Mouse (Mus musculus) intestine, embryonic 16.5 days (tissue): ENCODE measurements around the gene Cmtm5. TPM values are rescaled to one million over a fixed set of nuclear protein-coding genes. Genes with fewer than 3 reads are reported as not detected.

Experiments used
- ATAC-seq: fragments of 200-750 bp; cut with Nextera tagmentation; 2 replicates; pipeline ENCODE4 v1.8.0; 2017; ENCODE audit warnings: moderate TSS enrichment, moderate library complexity
- H3K27ac ChIP-seq: fragments of 300-500 bp; sonication (generic); 2 replicates; pipeline ENCODE4 v1.5.1; 2014; ENCODE audit warnings: mild to moderate bottlenecking, low read length
- H3K27me3 ChIP-seq: fragments of 300-500 bp; sonication (generic); replicated peaks from 2 replicates; pipeline ENCODE4 v1.6.1; 2014; ENCODE audit warnings: low read length, control low read depth, mixed read lengths; ENCODE audit not compliant: control insufficient read depth, insufficient read depth
- H3K36me3 ChIP-seq: fragments of 300-500 bp; sonication (generic); 2 replicates; pipeline ENCODE4 v1.6.1; 2014; ENCODE audit warnings: low read length, control low read depth; ENCODE audit not compliant: control insufficient read depth, insufficient read depth
- H3K4me1 ChIP-seq: fragments of 300-500 bp; sonication (generic); 2 replicates; pipeline ENCODE4 v1.6.1; 2014; ENCODE audit warnings: low read length, control low read depth, mixed read lengths; ENCODE audit not compliant: control insufficient read depth, insufficient read depth
- H3K4me2 ChIP-seq: fragments of 300-500 bp; sonication (generic); 2 replicates; pipeline ENCODE4 v1.6.1; 2014; ENCODE audit warnings: low read depth, low read length, control low read depth
- H3K4me3 ChIP-seq: fragments of 300-500 bp; sonication (generic); 2 replicates; pipeline ENCODE4 v1.5.1; 2014; ENCODE audit warnings: mild to moderate bottlenecking, low read length
- H3K9ac ChIP-seq: fragments of 300-500 bp; sonication (generic); 2 replicates; pipeline ENCODE4 v1.6.1; 2014; ENCODE audit warnings: low read depth, low read length
- H3K9me3 ChIP-seq: fragments of 300-500 bp; sonication (generic); 2 replicates; pipeline ENCODE4 v1.6.1; 2016; ENCODE audit warnings: low read length, control low read depth; ENCODE audit not compliant: control insufficient read depth
- WGBS: fragments of 180-500 bp; shearing (Covaris S2); extraction: QIAGEN DNeasy Blood & Tissue Kit; methylation state at CpG from one replicate; pipeline ENCODE4 v1.1.7; 2014; 5-methylcytosine and 5-hydroxymethylcytosine counted together
- polyA plus RNA-seq: library from polyadenylated mRNA; unstranded; fragments of >200 nt; fragmentation: Nextera tagmentation; extraction: Ambion mirVana; gene quantifications from 2 replicates; pipeline ENCODE4 v1.2.1, GENCODE M21; 2015

Cmtm5 gene
- polyA plus RNA-seq, 1 experiment from 2014 or later: 2.8 TPM

DNA sequence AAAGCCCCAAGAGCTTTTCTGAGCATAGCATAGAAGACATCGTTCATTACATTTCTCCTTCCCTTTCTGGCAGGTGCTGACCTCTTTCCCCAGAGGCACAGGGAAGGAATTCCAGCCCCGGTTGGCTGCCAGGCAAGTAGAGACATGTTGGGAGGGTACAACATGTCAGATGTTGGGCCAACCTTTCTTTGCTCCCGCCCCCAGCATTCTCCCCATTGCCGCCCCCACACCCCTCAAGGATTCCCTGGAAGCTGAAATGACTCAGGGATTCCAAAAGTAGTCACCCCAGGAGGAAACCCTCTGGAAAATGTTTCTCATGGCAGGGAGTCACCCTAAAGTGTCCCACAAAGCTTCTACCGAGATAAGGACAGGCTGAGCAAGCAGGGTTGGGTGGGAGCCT is 6.3 kb upstream of the Cmtm5 start:
- no peaks in the 10 kb centered on the region; the same call in 1 of the 2 replicates for H3K27me3 ChIP-seq
- H3K9me3 ChIP-seq: no peaks in the 10 kb centered on the region
- no peak overlapping the region for H3K4me2 ChIP-seq
- WGBS: 65% methylated on average over 5 of the region's 5 CpGs
- no peaks in the 10 kb centered on the region for H3K36me3 ChIP-seq
- no peak for ATAC-seq
- H3K9ac ChIP-seq: no peak overlapping the region
- H3K27ac ChIP-seq: no peak overlapping the region
- H3K4me3 ChIP-seq: no peak overlapping the region
- peaks cover 31% of the 10 kb centered on the region for H3K4me1 ChIP-seq

DNA sequence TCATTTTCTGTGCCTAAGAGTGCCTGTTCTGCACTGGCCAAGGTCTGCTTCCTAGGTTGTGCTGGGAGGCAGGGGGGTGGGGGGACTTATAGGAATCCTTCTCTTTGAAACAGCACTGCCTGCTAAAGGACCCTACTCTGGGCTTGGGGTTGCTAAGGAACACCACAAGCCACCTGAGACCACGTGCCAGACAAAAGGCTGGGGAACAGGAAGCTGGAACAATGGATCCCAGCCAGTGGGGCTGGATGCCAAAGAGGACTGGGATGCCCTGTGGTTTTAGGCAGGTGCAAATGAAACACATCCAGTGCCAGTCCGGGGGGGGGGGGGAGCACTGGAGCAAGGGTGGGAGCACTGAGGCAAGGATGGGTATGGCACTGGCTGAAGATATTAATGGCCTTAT is 5.6 kb upstream of the Cmtm5 start:
- no peak for ATAC-seq
- H3K9me3 ChIP-seq: no peaks in the 10 kb centered on the region
- no peak overlapping the region for H3K27ac ChIP-seq
- no peak overlapping the region for H3K4me2 ChIP-seq
- peaks cover 31% of the 10 kb centered on the region for H3K4me1 ChIP-seq
- no peaks in the 10 kb centered on the region for H3K36me3 ChIP-seq
- no peak overlapping the region for H3K4me3 ChIP-seq
- 8% methylated on average over 2 of the region's 2 CpGs for WGBS
- H3K27me3 ChIP-seq: no peaks in the 10 kb centered on the region; the same call in 1 of the 2 replicates
- H3K9ac ChIP-seq: no peak overlapping the region

GRCm38 (mm10) chr14:54932645-54933150 is 3.4 kb upstream of the Cmtm5 start, which contains the start of gene Il25:
Gene Il25 (plus strand): TSS chr14:54932695.
- peak within 1 kb of the TSS; percentile 29; the same call in 1 of the 2 replicates for H3K9ac ChIP-seq
- WGBS: 36% methylated on average over 6 of the region's 6 CpGs
- peaks cover 14% of the 10 kb centered on the region for H3K4me1 ChIP-seq
- H3K27ac ChIP-seq: no peak within 1 kb of the TSS
- no peak within 1 kb of the TSS for H3K4me3 ChIP-seq
- H3K4me2 ChIP-seq: no peak within 1 kb of the TSS
- H3K36me3 ChIP-seq: no peaks in the 10 kb centered on the region
- ATAC-seq: no peak
- H3K9me3 ChIP-seq: no peaks in the 10 kb centered on the region
- H3K27me3 ChIP-seq: no peaks in the 10 kb centered on the region

- Histone ChIP-seq H3K9ac (no peak overlapping the region), H3K9me3 (no peaks in the 10 kb centered on the region), H3K4me3 (no peak overlapping the region), H3K36me3 (no peaks in the 10 kb centered on the region), H3K4me1 (peaks cover 10% of the 10 kb centered on the region; the same call in 1 of the 2 replicates), H3K27me3 (no peaks in the 10 kb centered on the region), H3K4me2 (no peak overlapping the region), H3K27ac (no peak overlapping the region)
- no peak for ATAC-seq
- 49% methylated on average over 6 of the region's 6 CpGs for WGBS
Observed at GRCm38 (mm10) chr14:54936831-54937160, 735 bp downstream of the Cmtm5 start.

DNA sequence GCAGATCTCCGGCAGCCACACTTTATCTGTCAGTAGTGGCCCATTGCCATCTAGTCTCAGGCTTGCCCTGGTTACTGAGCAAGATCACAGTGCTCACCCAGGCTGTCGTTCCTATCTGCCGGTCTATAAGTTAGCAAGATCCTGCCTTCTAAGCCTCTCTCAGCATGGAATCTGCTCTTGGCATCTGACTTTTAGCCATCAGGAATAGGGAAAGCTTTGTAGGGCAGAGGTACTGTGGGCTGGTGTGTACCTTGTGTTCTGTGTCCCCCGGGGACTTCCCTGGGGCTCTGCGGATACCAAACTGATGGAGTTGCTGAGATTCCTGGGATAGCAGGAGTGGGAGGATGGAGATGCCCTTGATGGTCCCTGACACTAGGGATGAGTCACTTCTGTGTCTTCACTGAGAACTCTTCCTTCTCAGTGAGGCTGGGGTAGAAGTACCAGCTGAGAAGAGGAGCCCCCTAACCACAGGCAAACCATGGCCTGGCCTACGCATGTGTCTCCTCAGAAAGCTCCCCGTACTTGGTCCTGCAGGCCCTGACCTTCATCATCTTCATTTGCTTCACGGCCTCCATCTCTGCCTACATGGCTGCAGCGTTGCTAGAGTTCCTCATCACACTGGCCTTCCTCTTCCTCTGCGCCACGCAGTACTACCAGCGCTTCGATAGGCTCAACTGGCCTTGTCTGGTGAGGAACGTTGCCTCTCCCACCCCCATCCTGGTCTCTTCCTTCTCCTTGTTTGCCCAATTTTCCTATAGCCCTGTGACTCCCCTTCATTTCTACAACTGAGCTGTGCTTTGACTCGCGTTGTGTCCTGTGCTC is 1.5 kb downstream of the Cmtm5 start:
- Histone ChIP-seq H3K36me3 (no peaks in the 10 kb centered on the region), H3K9me3 (no peaks in the 10 kb centered on the region), H3K4me1 (peaks cover 9% of the 10 kb centered on the region; the same call in 1 of the 2 replicates), H3K4me2 (no peak overlapping the region), H3K4me3 (no peak overlapping the region), H3K27ac (no peak overlapping the region), H3K27me3 (no peaks in the 10 kb centered on the region), H3K9ac (no peak overlapping the region)
- ATAC-seq: no peak
- 83% methylated on average over 16 of the region's 16 CpGs for WGBS

DNA sequence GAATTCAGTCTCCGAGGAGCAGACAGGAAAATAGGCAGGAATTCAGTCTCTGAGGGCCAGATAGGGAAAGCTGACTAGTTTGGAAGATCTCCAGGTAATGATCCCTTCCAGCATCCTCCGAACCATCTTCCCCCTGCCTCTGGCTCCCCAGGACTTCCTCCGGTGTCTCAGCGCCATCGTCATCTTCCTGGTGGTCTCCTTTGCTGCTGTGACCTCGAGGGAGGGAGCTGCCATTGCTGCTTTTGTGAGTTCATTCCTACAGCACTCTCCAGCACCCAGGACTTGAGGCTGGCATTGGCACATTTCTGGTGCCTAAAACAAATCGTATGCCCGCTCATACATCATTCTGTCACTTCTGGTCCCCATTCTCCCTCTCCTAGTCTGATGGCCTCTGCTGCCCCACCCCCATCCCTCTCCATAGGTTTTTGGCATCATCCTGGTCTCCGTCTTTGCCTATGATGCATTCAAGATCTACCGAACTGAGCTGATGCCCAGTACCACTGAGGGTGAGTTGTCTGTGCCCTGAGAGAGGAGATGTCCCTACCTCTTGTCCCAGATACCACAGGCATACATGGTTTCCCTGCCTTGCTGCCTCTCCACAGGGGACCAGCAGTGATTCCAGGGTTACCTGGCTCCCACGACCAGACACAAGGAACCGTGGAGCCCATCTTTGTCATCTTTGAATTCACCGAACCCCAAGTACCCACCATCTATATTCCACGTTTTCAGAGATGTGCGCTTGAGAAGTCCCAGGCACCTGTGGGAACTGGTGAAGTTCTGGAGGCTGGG is 2.6 kb downstream of the Cmtm5 start:
- 0 out of 2 replicates have a peak, but pooled peaks cover 4% of the 10 kb centered on the region for H3K4me1 ChIP-seq
- H3K9ac ChIP-seq: no peak overlapping the region
- 76% methylated on average over 15 of the region's 15 CpGs for WGBS
- ATAC-seq: no peak
- H3K27ac ChIP-seq: no peak overlapping the region
- no peaks in the 10 kb centered on the region for H3K27me3 ChIP-seq
- no peak overlapping the region for H3K4me2 ChIP-seq
- no peaks in the 10 kb centered on the region for H3K9me3 ChIP-seq
- H3K36me3 ChIP-seq: no peaks in the 10 kb centered on the region
- H3K4me3 ChIP-seq: no peak overlapping the region

DNA sequence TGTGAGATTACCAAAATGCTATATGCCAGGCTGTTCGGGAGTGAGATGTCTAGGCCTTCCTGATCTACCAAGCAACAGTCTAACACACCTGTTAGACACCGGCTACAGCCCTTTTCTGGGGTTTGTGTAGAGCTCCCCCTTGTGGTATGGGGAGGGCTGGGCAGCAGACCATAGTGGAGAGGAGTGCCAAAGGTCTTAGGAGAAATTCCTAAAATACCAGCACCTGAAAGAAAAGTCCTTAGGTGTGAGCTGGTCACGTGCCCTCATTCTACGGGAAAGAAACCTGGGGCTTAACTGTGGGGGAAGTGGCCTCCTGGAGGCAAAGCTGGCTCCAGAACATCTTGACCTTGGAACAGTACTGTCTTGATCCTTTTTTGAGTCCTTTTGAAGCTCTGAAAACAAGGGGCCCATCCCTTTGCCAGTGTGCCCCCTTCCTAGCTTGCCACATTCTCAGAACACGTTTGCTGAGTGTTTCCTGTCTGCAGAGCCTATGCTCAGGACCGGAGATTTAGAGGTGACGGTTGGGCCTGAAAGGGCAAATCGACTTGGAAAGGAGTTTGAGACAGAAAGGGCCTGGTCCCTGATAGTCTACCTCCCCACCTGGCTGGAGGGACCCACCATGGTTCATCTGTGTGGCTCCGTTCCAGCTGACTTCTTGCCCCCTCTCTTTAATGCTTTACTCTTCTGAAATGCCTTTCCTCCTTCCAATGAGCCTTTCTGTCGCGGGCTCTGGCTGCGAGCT is 3.5 kb downstream of the Cmtm5 start:
- H3K4me1 ChIP-seq: 0 out of 2 replicates have a peak, but pooled peaks cover 4% of the 10 kb centered on the region
- peak; percentile 63; the same call in 1 of the 2 replicates for ATAC-seq
- no peaks in the 10 kb centered on the region for H3K9me3 ChIP-seq
- H3K4me3 ChIP-seq: no peak overlapping the region
- no peak overlapping the region for H3K4me2 ChIP-seq
- no peak overlapping the region for H3K9ac ChIP-seq
- H3K27ac ChIP-seq: no peak overlapping the region
- no peaks in the 10 kb centered on the region for H3K27me3 ChIP-seq
- WGBS: 53% methylated on average over 12 of the region's 12 CpGs
- H3K36me3 ChIP-seq: no peaks in the 10 kb centered on the region

DNA sequence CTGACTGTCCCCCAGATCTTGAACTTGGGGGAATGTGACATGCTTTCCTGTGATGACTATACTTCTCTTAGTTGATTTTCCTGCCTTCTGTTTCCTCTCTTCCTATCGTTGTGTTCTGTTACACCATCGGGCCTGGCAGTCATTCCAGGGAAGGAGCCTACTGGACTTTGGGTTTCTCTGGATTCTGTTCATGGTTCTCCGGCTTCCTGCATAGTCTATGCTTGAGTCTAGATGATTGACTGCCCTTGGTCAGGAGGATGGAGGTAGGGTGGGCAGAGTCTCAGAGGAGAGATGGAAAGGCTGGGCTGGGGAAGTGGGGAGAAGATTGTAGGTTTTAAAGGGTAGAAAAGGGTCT is 4.1 kb downstream of the Cmtm5 start:
- WGBS: 81% methylated on average over 3 of the region's 3 CpGs
- Histone ChIP-seq H3K36me3 (no peaks in the 10 kb centered on the region), H3K9ac (no peak overlapping the region), H3K4me3 (no peak overlapping the region), H3K9me3 (no peaks in the 10 kb centered on the region), H3K4me1 (0 out of 2 replicates have a peak, but pooled peaks cover 4% of the 10 kb centered on the region), H3K27ac (no peak overlapping the region), H3K4me2 (no peak overlapping the region), H3K27me3 (no peaks in the 10 kb centered on the region)
- no peak for ATAC-seq
